Mouse (Mus musculus) natural killer cell, adult 2 months (primary cell): ENCODE measurements around the gene Anxa2.

ENCODE experiments used
- DNase-seq, 2 experiments: peaks; one replicate each; pipeline ENCODE4 v3.0.0; 2022; ENCODE audit warnings: low spot score in 2 of 2

Anxa2 gene

DNA sequence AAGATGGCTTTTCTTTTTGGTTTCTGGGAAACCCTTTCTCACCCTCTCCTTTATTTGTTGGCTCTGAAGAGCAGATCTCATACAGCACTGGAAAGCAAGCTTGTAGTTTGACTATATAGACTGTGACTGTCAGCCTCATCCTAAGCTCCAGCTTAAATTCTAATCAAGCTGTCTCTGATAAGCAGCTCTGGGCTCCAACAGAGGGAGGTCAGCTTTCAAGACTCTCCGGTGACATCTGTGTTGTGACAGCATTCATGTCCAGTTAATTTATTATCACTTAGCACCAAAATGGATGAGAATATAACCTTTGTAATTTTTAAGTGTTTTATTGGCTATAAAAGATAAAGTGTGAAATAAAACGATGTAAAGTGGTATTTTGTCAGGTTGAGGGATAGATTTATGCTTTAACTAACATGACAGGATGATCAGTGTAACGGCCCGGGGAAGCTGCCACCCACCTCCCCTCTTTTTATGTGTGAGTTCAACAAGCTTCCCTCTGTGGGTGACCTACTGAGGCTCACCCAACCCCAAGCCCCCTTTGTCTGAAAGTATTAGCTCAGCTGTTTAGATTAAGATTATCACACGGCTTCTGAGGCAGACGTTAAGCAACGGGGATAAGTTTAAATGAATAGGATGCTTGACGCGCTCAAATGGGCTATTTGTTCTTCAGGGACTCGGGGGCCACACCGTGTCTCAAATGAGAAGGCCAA lies 58.6 kb downstream of the Anxa2 start:
- no peak for DNase-seq

DNA sequence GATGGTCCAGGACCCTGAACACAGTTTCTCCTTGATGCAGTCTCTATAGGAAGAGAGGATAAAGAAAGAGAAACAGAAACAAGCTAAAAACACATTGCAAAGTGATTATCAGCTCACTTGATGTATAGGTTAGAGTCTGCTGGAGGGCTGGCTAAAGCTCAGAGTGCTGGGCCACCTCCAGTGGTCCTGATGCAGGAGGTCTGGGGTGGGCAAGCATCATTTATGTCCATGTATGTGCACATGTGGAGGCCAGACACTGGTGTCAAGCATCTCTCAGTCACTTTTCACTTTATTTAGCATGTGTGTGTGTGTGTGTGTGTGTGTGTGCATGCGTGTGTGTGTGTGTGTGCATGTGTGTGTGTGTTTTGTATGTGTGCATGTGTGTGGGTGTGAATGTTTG lies 59.3 kb downstream of the Anxa2 start:
- no peak for DNase-seq

DNA sequence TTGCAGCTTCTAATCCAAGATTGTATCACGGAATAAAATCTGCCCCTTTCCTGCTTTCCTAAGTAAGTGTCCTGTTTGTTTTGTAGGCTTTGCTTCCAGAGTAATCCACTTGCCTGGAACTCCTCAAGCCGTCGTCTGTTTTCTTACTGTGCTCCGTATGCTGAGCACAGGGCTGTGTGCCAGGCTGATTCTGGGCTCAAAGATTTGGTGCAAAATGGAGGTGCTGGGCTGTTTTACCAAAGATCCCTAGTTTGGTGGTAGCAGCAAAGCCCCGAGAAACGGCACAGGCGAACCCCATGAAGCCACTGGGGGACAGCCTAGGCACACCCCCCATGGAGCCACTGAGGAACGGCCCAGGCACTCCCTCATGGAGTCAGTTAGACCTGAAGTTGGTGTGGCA lies 60.8 kb downstream of the Anxa2 start:
- DNase-seq, result no peak

DNA sequence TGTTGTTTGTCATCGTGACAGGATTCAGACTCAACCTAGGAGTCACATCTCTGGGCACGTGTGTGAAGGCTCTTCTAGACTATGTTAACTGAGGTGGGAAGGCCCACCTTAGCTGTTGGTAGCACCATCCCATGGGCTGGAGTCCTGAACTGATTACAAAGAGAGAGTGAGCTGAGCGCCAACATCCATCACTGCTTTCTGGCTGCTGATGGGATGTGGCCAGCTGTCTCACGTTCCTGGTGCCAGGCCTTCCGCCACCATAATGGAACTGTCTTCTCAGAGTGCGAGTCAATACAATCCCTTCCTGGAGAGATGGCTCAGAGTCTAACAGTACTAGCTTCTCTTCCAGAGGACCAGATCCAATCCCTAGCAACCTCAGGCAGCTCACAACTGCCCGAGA lies 62.0 kb downstream of the Anxa2 start:
- DNase-seq, result no peak

DNA sequence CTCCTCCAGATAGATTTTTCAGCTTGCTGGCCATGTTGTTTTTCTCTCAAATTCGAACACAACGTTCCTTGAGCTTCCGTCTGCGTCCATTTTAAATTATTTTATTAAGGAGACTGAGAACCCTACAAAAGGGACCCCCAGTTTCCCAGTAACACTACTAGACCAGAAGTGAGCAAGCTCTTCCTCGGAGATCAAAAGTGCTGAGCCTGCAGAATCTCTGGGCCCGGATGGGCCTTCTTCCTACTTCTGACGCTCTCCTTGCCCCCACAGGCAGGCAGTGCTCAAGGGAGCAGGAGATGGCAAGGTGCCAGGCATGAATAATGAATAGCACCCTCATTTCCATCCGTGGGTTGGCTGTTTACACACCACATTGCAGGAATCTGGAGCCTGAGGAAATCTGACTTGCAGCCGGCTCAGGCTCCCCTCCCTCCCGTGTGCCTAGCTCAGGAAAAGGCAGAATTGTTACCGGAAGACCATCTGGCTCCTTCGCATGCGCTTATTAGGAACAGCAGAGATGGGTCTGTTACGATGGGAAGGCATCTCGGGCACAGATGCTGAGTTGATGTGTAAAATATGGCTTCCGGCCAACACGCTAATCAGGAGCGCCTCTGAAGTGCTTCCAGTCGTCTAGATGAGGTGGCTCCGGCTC lies 64.1 kb downstream of the Anxa2 start:
- DNase-seq, result no peak
